Mouse (Mus musculus) spleen, postnatal 14 days (tissue): ENCODE measurements around the gene Svs1.
A peak's percentile ranks its signal among the peaks of the same experiment; 100 is the strongest.

ENCODE experiments used
- DNase-seq, 2 experiments: peaks; one replicate each; pipeline ENCODE4 v3.0.0; 2021 to 2022; ENCODE audit warnings: low spot score in 2 of 2

Gene Svs1

DNA sequence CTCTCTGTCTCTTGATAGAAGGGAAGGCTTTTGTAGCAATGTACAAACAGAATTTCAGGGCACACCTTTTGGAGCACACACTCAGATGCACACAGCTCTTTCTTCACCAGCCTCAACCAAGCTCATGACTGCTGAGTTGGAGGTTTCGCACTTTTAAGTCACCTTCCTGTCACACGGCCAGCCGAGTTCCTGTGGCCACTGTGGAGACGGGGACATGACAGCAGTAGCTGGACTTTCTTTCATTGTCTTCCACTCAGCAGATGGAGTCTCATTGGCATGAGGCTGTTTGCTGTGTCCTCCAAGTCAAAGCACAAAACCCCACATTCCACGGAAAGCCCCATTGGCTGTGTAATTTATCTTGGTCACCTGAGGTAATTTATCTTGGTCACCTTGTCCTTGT lies 24.5 kb downstream of the Svs1 start:
- no peak for DNase-seq

DNA sequence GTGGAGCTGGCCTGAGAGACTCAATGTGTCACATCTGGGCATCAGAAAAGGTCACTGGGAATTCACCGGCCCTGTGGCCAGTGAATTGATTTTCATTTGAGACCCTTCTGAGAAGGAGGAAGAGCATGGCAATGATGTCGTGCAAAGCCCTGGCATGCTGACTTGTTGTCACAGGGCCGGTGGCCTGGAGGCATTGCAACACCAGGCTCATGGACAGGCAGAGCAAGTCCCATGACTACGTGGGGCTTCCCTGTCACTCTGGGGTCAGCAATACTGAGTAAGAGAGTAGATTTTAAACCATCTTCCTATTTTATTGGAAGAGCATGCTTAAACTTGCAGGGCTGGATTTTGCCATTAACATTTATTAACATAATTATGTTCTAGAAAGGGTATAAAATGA lies 26.4 kb downstream of the Svs1 start:
- DNase-seq, result no peak

DNA sequence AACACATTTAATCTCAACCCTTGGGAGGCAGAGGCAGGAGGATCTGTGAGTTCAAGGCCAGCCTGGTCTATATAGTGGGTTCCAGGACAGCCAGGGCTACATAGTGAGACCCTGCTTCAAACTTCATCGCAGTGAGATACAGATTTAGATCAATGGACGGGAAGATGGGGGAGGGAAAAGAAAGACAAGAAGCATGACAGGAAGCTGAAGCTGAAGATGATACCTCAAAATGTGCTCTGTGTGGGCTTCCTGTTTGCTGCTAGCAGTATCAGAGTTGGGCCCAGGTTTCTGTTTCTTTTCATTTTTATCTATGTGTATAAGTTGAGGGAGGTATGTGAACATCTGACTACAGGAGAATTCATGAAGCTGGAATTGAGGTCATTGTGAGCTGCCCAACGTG lies 26.8 kb downstream of the Svs1 start:
- DNase-seq, result no peak

DNA sequence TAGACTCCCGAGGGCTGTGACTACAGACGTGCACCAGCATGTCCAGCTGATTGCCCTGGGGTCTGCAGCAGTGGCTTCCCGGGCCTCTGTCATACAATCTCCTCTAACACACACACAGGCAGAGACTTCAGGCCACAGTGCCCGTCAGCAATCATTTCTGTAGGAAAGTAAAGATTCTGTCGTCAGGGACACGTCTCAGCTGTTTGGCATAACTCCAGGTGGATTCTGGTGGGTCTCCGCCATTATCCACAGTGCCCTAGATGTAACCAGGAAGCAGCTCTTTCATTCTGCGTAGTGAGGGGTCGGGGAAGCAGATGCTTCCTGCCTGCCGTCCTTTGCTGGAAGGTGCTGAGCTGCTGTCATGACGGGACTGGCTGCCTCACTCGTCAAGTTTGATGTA lies 30.5 kb downstream of the Svs1 start:
- no peak for DNase-seq

DNA sequence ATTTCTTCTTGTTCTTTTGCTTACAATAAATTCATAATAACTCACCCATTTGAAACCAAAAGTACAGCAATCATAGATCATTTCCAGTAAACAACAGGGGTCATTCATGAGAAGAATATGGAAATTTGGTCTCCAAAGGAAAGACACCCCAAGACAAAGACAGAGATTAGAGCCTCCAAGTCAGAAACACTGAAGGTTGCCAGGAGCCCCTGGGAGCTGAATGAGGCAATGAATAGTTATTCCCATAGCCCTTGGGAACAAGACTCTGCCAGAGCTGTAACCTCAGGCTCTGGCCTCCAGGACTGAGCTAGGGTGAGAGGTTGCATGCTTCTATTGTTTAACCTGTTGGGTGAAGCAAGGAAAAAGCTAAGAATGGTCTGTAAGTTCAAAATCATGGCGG lies 32.7 kb downstream of the Svs1 start:
- no peak for DNase-seq

DNA sequence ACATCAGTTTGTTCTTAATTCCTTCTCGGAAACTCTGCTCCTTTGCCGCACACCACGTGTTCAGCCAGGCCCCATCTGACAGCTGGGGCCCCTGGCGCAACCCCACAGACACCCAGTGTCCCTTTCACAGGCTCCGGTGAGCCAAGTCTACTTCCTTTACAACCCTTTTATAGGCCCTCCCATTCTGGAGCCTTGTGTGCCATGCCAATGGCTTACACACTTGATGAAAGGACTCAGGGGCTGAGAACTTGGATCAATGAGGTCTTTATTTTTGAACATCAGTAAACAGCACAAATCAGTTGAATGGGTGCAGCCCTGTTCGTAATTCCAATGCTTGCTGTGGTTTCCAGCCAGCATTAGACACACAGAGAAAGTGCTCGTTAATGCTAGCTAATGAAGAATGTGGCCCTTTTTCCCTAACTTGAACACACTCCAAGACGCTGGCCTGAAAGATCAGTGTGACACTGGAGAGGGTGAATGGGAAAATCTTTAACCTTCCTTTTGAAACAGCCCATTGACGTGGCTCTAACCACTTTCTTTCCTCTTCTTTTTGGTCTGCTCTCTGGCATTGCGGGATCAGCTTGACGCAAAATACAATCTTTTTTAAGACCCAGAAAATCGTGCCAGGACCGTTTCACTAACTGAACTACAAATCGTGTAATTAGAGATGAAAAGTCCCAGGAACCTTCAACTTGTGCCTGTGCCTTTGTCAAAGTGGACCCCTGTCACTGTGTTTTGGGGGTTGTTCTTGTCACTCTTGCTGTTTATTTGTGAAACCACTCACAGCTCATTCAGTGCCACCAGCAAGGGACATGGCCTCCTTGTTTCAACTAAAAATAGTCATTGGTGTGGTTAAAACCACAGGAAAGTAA lies 34.7 kb downstream of the Svs1 start:
- DNase-seq, result no peak

DNA sequence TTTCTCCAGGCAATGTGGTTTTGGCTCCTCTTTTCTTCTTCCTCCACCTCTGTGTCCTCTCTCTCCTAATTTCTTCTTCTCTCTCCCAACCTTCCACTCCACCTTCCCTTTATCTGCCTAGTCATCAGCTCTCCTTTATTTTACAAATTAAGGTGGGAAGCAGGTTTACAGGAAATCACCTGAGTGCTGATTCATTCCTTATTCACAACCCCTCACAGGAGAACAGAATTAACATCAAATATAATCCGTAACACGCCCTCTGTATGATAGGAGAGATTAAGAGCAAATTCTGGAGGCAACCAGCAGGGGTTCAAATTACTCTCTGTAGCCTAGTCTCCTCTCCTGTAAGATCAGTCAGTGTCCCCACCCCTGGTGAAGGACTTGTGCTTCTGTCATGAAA lies 35.7 kb downstream of the Svs1 start:
- DNase-seq, result no peak

DNA sequence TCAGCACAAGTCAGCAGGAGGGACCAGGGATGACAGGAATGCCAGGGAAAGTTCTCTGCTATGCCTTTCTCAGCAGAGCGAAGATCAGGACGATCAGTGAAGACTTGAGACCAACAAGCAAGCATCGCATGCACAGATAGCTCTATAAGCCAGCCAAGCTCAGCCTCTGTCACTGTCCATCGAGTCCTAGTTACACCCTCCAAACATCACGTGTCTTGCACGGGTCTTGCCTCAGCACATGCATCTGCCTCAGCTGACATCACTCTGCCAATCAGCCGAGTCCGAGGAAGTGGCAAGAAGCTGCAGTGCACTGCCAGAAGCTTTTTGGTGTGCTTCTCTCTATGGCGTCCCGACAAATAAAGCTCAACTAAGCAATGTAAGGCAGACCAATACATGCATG lies 36.7 kb downstream of the Svs1 start:
- no peak for DNase-seq

DNA sequence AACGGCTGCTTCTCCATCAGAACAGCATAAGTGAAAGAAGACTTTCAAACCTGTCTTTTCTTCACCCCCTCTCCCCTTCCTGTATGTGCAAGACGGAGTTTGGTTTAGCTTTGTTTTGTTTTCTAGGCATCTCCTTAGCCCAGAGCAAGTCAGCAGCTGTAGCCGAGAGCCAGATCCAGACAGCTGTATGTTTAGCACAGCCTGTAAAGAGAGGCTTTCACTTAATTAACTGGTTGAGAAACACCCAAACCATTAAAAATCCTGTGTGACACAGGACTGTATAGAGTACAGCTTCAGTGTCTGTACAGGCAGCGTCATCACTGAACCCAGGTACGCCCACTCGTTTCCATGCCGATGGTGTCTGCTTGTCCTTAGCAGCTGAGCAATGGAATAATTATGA lies 38.6 kb downstream of the Svs1 start:
- no peak for DNase-seq

DNA sequence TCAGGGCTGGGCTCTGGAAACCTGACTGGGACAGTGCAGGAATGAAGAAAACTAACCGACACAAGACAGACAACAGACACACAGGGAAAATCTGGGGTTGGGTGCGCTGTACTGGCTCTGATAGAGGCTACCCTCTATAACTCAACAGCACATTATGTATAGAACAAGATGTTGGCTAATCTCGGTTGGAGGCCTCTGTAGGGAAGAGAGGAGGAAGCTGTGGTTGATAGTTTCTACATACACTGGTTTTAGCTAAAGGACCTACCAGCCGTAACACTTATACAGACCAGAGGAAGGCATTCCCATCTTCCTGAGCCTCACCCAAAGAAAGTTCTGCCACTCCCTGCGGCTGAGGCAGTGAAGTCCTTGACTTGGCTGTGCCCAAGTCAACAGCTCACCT lies 39.8 kb downstream of the Svs1 start:
- DNase-seq, result no peak

DNA sequence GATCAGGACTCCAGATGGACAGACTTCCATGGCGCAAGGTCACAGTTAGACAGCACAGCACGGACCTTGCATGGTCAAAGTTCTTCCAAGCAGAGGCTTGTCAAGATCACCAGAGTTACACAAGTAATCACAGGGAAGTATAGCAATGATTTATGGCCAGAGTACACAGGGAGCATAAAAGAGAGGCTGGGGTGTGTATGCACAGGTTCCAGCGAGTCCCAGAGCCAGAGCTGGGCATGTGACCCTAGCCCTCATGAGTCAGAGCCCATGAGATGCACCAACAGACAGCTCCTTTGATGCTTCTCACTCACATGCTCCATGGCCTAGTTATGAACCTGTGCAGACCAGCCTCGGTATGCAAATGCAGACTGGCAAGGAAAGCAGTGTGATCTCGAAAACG lies 41.4 kb downstream of the Svs1 start:
- no peak for DNase-seq

DNA sequence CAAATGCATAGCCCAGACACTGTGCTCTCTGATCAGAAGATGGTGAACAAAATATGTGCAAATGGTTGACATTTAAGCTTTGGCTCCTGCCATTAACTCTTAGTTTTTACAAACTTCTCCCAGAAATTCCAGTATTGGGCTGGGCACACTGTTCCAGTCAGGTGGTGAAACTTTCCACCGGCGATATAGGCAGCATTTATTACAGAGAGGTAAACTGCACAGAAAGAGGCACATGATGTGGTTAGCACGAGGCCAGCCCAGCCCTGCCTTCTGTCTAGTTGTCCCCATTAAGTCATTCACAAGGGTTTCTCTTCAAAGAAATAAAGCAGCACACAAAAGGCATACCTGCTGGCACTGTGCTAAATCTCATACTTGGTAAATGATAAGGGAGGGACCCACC lies 42.0 kb downstream of the Svs1 start:
- DNase-seq, result no peak

DNA sequence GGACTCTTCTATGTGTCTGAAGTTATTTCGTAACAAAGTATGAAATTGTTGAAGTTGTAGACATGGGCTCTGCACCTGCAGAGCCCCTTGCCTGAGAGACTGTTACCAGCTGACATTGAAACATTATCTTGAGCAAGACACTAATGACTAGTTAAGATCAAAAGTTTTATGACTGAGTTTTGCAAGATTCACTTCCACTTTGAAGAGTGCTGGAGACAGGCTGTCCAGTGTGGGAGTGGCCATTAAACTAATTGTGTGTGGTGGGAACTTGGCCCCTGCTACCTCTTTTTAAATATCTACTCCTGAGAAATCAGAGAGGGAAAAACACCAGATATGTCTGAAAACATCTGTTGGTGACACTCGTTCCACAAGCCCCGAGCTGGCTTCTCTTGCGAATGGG lies 44.6 kb downstream of the Svs1 start:
- no peak for DNase-seq

DNA sequence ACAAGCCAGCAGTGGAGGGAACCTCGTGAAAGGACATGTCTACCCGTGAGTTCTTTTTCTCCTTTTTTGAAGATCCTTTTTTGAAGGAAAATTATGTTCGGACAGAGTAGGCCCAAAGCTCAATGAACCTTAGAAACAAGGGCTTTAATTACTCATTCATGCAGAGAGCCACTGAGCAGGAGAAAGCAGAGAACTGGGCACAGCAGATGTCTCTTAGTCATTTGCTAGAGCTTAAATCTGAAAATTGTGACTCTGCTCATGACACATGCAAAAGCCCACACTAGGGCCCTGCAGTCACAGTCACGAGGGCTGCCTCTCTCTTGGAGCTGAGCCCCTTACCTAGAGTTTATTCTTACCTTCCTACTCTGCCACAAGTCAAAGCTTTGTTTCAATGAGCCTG lies 46.1 kb downstream of the Svs1 start:
- DNase-seq, result no peak

DNA sequence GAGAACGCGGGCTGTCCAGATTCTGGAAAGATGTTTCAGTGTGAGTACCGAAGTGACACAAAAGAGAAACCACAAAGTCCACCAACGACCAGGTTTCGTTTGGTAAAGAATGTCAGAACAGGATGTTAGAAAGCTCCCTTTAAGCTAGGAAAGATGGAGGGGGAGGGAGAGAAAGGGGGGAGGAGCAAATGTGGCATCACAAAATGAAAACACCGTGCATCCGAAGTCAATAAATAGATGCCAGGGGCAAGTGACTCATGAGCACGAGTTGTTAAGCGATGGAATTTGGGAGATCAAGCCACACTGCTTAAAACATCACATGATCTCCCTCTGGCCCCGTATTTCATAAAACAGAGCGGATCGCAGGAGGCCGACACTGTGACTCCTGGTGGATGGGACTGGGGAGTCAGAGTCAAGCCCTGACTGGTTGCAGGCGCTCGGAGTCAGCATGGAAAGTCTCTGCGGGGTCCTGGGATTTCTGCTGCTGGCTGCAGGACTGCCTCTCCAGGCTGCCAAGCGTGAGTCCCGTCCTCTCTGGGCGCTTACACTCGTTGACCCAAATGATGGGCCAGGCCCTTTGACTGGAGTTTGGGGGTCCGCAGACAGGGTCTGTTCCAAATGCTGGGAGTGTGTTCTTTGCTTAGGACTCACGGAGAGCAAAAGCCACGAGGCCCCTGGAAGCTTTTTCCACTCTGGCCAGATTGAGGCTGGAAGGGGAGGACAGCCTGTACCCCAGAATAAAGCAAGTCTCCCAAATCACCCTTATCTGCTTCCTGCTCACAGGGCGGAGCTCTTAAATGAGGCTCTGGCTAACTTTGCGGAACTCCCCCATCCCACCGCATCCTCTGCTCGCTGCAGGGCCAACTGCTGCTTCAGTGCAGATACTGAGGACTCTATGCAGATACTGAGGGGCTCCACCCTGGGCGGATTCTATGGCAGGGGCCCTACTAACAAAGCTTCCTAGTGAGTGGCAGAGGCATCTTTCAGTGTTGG lies 49.9 kb downstream of the Svs1 start, which contains the start of gene Gpnmb:
Gene Gpnmb, plus strand, starts transcription at position 272 of the 993 bp plus-strand sequence.
- DNase-seq, result no peak

DNA sequence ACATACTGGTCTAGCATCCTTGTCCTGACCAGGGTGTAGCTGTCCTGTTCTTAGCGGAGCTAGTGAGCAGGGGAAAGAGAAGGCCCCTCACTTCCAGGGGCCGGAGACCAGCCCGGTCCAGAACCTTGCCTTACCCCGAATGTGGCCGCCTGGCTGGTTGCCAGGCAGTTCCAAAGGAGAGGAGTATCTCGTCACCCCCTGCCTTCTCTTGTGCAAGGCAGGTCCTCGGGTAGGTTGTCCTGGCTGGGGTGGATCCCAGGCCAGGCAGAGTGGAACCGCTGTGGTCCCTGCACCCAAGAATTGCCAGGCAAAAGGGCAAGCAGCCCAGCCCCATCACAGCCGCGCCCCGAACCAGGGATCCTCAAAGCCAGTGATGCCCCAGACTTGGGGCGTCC lies 50.6 kb downstream of the Svs1 start:
- DNase-seq, result no peak

DNA sequence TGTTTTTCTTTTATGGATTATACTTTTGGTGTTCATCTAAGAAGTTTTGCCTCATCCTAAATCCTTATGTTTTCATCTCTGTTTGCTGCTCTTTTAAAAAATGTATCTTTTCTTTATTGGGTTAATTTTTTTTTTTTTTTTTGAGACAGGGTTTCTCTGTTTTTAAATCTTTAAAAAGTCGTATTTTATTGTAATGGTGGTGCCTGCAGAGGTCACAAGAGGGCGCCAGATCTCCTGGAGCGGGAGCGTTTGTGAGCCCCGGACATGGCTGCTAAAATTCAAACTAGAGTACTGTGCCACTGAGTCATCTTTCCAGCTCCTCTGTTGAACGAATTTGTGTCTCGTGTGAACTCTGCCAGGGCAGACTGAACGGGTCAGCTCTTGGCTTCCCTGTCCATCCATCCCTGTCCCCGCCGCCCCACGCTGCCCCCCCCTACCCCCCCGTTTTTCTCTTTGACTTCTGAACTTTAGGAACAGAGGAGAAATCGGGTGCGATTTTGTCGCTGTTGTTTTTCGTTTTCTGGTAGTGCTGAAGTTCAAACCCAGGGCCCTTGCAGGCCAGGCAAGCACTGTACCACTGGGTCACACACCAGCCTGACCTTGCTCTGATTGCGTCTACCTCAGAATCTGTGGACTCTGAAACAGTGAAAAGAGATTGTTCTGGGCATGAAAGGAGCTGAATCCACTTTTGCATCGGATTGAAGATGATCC lies 53.0 kb downstream of the Svs1 start:
- peak; percentile 28 to 54 for DNase-seq
